Mouse (Mus musculus): ENCODE measurements around the gene Trp53i11.

GRCm38 (mm10) chr2:93176193-93176798 is 11.1 kb upstream of the Trp53i11 start:
- no peak for TF ChIP-seq CTCF (IDR thresholded peaks at IDR 0.05; ENCODE audit: low read depth, low read length)
- TF ChIP-seq EP300 (IDR thresholded peaks at IDR 0.05; ENCODE audit: insufficient read depth, low read depth, low read length): no peak
